Mouse (Mus musculus) midbrain, embryonic 11.5 days (tissue): ENCODE measurements around the gene Cxcl16. TPM values are rescaled to one million over a fixed set of nuclear protein-coding genes. Genes with fewer than 3 reads are reported as not detected.

Experiments
- ATAC-seq: fragments of 200-750 bp; cut with Nextera tagmentation; 2 replicates; pipeline ENCODE4 v1.8.0; 2017; ENCODE audit warnings: moderate TSS enrichment, moderate library complexity; ENCODE audit not compliant: low FRiP score
- DNase-seq: peaks from one replicate; pipeline ENCODE4 v3.0.0; 2015; ENCODE audit warnings: low spot score; ENCODE audit errors: missing footprints
- H3K27ac ChIP-seq: fragments of 300-500 bp; sonication (generic); 2 replicates; pipeline ENCODE4 v1.5.1; 2014; ENCODE audit warnings: low read depth, low read length
- H3K27me3 ChIP-seq: fragments of 300-500 bp; sonication (generic); 2 replicates; pipeline ENCODE4 v1.6.1; 2014; ENCODE audit warnings: mild to moderate bottlenecking, low read length, moderate library complexity, mixed read lengths; ENCODE audit not compliant: control insufficient read depth, insufficient read depth
- H3K36me3 ChIP-seq: fragments of 300-500 bp; sonication (generic); 2 replicates; pipeline ENCODE4 v1.6.1; 2014; ENCODE audit warnings: mild to moderate bottlenecking, low read length, moderate library complexity, mixed read lengths; ENCODE audit not compliant: control insufficient read depth, insufficient read depth
- H3K4me1 ChIP-seq: fragments of 300-500 bp; sonication (generic); 2 replicates; pipeline ENCODE4 v1.6.1; 2014; ENCODE audit warnings: low read length; ENCODE audit not compliant: control insufficient read depth, insufficient read depth
- H3K4me2 ChIP-seq: fragments of 300-500 bp; sonication (generic); 2 replicates; pipeline ENCODE4 v1.6.1; 2014; ENCODE audit warnings: mild to moderate bottlenecking, moderate library complexity
- H3K4me3 ChIP-seq: fragments of 300-500 bp; sonication (generic); 2 replicates; pipeline ENCODE4 v1.5.1; 2014; ENCODE audit warnings: low read depth, low read length
- H3K9ac ChIP-seq: fragments of 300-500 bp; sonication (generic); 2 replicates; pipeline ENCODE4 v1.6.1; 2014; ENCODE audit warnings: low read length
- H3K9me3 ChIP-seq: fragments of 300-500 bp; sonication (generic); 2 replicates; pipeline ENCODE4 v1.6.1; 2016; ENCODE audit warnings: low read length; ENCODE audit not compliant: control insufficient read depth
- WGBS: fragments of 180-500 bp; shearing (Covaris S2); extraction: QIAGEN DNeasy Blood & Tissue Kit; methylation state at CpG from one replicate; pipeline ENCODE4 v1.1.7; 2014; 5-methylcytosine and 5-hydroxymethylcytosine counted together
- polyA plus RNA-seq: library from polyadenylated mRNA; unstranded; fragments of >200 nt; fragmentation: Nextera tagmentation; extraction: Ambion mirVana; gene quantifications from 2 replicates; pipeline ENCODE4 v1.2.1, GENCODE M21; 2014

Gene Cxcl16
- 0.50 and 0.82 TPM in 2 replicates for polyA plus RNA-seq

DNA sequence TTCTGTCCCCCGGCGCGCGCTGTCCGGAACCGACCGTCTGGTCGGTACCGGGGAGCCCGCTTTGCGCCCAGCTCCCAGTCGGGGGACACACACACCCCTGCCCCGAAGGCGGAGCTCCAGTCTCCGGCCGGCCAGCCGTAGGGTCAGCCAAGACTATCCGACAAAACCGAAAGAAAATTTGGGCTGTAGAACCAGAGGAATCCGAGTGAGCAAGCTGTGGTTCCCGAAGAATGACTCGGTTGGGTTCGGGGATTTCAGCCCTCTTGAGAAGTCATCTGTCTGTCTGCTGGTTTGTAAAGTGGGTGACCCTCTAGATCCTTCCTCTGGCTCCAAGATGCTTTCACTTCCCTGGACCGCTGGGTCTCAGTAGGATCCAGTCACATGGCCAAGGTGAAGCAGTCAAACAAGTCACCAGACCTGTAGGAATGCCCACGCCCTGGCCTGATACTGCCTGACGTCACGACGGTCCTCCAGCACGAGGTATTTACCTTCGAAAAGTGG is at the start of gene Cxcl16:
TSS of gene Cxcl16 (minus strand) at position 384 of the 501 bp plus-strand sequence.
- H3K4me3 ChIP-seq: peak within 1 kb of the TSS; percentile 39
- H3K9ac ChIP-seq: peak within 1 kb of the TSS; percentile 62
- H3K9me3 ChIP-seq: no peaks in the 10 kb centered on the region
- H3K4me1 ChIP-seq: peaks cover 7% of the 10 kb centered on the region
- H3K27ac ChIP-seq: no peak within 1 kb of the TSS
- WGBS: 5% methylated on average over 30 of the region's 30 CpGs
- H3K27me3 ChIP-seq: peaks cover 28% of the 10 kb centered on the region
- peak within 1 kb of the TSS; percentile 81 for H3K4me2 ChIP-seq
- ATAC-seq (no peak), DNase-seq (peak; percentile 91)
- H3K36me3 ChIP-seq: no peaks in the 10 kb centered on the region

DNA sequence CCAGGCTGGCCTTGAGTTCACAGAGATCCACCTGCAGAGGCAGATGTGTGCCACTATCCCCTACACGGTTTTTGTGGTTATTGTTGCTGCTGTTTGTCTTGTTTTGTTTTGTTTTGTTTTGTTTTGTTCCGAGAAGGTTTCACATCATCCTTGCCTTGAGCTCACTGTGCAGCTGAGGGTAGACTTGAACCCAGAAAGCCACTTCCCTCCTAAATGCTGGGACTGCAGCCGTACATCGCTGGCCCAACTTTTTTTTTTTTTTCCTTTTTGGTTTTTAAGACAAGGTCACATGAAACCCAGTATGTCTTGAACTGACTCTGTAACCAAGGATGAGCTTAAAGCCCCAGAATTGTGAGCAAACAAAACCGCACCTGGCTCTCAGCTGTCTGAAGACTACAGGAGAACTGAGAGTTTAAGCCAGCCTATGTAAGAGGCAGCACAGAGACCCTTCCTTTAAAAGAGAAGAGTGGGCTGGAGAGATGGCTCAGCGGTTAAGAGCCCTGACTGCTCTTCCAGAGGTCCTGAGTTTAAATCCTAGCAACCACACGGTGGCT is 47.3 kb upstream of the Cxcl16 start:
- Histone ChIP-seq H3K27ac (no peak overlapping the region), H3K36me3 (no peaks in the 10 kb centered on the region), H3K9ac (no peak overlapping the region), H3K4me2 (no peak overlapping the region), H3K4me1 (peaks cover 3% of the 10 kb centered on the region; the same call in 1 of the 2 replicates), H3K27me3 (no peaks in the 10 kb centered on the region), H3K9me3 (no peaks in the 10 kb centered on the region), H3K4me3 (no peak overlapping the region)
- ATAC-seq (no peak), DNase-seq (no peak)
- 69% methylated on average over 7 of the region's 7 CpGs for WGBS

DNA sequence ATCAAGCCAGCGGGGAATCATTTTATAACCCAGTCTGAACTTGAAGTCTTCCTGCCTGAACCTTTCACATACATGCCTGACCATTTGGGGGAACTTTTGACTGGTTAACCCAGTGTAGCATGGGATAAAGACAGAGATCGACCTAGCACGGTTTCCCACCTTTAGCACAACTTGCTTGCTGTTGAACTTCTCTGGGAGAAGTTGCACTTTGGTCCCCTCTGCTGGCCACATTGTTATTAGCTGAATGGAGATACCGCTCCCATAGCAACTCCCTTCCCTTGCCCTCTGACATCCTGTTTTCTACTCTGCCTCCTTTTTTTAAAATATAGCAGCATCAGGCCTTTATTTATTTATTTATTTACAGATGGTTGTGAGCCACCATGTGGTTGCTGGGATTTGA is 46.6 kb upstream of the Cxcl16 start:
- H3K27me3 ChIP-seq: no peaks in the 10 kb centered on the region
- peaks cover 3% of the 10 kb centered on the region; the same call in 1 of the 2 replicates for H3K4me1 ChIP-seq
- H3K27ac ChIP-seq: no peak overlapping the region
- DNase-seq (peak; percentile 86), ATAC-seq (no peak)
- 31% methylated on average over 4 of the region's 4 CpGs for WGBS
- H3K9me3 ChIP-seq: no peaks in the 10 kb centered on the region
- H3K36me3 ChIP-seq: no peaks in the 10 kb centered on the region
- no peak overlapping the region for H3K9ac ChIP-seq
- H3K4me3 ChIP-seq: no peak overlapping the region
- no peak overlapping the region for H3K4me2 ChIP-seq

DNA sequence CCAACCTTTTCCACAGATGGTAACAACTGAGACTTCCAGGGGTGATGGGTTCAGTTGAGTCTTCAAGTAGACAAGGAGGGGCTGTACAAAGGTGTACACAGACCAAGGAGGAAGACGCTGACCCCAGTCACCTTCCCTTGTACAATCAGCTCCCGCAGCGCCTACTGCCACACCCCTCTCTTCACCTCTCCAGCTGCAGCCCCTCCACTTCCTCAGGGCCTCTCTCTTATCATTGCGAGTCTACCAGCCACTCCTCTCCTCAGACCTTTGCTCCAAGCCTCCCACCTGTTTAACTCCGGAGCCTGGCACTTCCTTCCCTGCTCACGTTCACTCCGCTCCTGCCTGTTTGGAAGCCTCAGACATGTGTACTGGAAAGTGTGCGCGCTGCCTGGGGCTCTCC is 45.2 kb upstream of the Cxcl16 start, which contains the start of gene Tm4sf5:
TSS of gene Tm4sf5 (plus strand) at position 275 of the 400 bp plus-strand sequence.
- 79% methylated on average over 9 of the region's 9 CpGs for WGBS
- no peak for ATAC-seq
- H3K4me1 ChIP-seq: peaks cover 3% of the 10 kb centered on the region; the same call in 1 of the 2 replicates
- no peak for DNase-seq
- H3K9me3 ChIP-seq: no peaks in the 10 kb centered on the region
- no peaks in the 10 kb centered on the region for H3K36me3 ChIP-seq
- no peak within 1 kb of the TSS for H3K4me2 ChIP-seq
- no peaks in the 10 kb centered on the region for H3K27me3 ChIP-seq
- no peak within 1 kb of the TSS for H3K27ac ChIP-seq
- no peak within 1 kb of the TSS for H3K9ac ChIP-seq
- no peak within 1 kb of the TSS for H3K4me3 ChIP-seq

DNA sequence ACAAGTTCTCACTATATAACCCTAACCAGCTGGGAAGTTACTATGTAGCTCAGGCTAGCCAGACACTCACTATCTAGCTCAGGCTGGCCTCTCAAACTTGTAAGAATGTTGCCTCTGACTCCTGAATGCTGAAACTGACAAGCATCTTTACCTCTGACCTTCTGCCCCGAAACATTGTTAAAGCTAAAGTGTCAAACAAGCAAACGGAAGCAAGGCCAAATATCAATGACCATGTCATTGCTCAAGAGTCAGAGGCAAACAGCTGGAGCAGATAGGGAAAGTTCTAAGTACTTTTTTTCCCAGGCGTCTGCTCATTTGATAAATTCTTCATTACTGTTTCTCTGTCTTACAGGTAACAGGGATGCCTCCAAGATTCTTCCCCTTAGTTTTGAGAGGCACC is 42.2 kb upstream of the Cxcl16 start:
- no peaks in the 10 kb centered on the region for H3K9me3 ChIP-seq
- 85% methylated on average over 3 of the region's 3 CpGs for WGBS
- DNase-seq (no peak), ATAC-seq (no peak)
- no peak overlapping the region for H3K4me2 ChIP-seq
- no peak overlapping the region for H3K27ac ChIP-seq
- H3K4me3 ChIP-seq: no peak overlapping the region
- no peaks in the 10 kb centered on the region for H3K27me3 ChIP-seq
- no peak overlapping the region for H3K9ac ChIP-seq
- no peaks in the 10 kb centered on the region for H3K36me3 ChIP-seq
- H3K4me1 ChIP-seq: no peaks in the 10 kb centered on the region

DNA sequence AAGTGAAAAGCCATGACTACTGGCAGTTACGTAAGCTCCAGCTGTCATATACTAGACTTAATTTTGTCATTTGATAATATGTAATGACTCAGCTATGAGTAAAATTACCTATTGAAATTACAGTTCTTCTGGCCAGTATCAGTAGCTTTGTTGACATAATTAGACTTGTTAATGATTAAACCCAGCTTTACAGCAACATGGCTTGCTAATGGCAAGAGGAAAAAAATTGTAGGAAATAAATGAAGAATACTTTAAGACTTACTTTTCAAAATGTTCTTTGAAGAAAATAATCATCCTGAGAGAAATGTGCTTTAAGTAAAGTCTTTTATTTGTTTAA is 40.7 kb upstream of the Cxcl16 start:
- 98% methylated on average over 1 of the region's 1 CpGs for WGBS
- ATAC-seq: no peak
- H3K4me1 ChIP-seq: no peaks in the 10 kb centered on the region

DNA sequence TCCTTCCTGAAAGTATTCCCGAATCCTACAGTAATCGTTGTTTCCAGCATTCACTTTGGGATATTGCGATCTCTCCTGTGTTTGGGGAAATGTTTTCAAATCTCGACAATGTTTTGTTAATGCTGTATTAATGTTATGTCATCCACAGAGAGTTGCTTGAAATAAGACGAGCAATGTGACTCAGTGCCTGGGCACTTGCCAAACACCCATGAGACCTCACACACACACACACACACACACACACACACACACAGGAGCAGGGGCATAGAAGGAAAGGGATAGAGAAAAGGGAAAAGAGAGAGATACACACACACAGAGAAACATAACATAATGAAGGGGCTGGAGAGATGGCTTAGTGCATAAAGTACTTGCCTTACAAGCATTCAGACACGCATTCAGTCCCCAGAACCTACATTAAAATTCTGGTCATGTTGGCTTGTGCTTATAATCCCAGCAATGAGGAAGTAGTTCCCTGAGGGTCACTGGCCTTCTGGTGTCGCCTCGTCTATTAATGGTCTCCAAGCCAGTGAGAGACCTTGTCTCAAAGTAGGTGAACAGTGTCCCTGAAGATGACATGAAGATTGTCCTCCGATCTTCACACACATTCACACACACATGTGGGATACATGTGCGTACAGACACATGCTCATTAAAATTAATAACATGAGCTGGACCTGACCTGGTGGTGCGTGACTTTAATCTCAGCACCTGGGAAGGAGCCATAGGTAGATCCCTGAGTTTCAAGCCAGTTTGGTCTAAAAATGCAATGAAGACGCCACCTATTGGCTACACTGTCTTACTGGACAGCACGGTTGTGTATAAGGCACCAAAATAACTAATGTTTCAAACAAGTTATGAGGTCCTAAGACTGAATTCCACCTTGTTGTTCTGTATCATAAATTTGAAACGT is 40.0 kb upstream of the Cxcl16 start:
- 75% methylated on average over 14 of the region's 14 CpGs for WGBS

More for the DNA sequence above, 40.7 kb upstream of the Cxcl16 start:
- DNase-seq: no peak
- no peak overlapping the region for H3K4me3 ChIP-seq
- H3K36me3 ChIP-seq: no peaks in the 10 kb centered on the region
- no peak overlapping the region for H3K9ac ChIP-seq
- no peaks in the 10 kb centered on the region for H3K27me3 ChIP-seq
- no peaks in the 10 kb centered on the region for H3K9me3 ChIP-seq
- H3K4me2 ChIP-seq: no peak overlapping the region
- no peak overlapping the region for H3K27ac ChIP-seq

DNA sequence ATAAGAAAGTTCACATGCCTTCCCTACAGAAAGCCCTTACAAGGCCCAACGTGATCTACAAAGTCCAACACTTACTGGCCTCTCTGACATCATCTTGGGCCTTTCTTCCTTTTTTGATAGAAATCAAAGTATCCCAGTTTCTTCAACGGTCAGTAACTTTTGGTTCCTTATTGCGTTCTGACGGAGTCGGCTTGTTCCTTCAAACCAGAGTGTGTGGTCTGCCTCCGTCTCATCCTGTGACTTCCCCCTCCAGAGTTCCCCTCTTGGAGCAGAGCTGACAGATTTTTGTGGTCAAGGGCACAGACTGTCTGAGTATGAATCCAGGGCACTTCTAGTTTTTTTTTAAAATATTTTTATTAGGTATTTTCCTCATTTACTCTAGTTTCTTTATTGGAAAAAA is 29.9 kb upstream of the Cxcl16 start:
- ATAC-seq: no peak
- 88% methylated on average over 6 of the region's 6 CpGs for WGBS
- H3K27me3 ChIP-seq: no peaks in the 10 kb centered on the region

More for the DNA sequence above, 40.0 kb upstream of the Cxcl16 start:
- ATAC-seq (no peak), DNase-seq (no peak)
- Histone ChIP-seq H3K4me1 (no peaks in the 10 kb centered on the region), H3K4me3 (no peak overlapping the region), H3K27me3 (no peaks in the 10 kb centered on the region), H3K9ac (no peak overlapping the region), H3K9me3 (no peaks in the 10 kb centered on the region), H3K27ac (no peak overlapping the region), H3K36me3 (no peaks in the 10 kb centered on the region), H3K4me2 (no peak overlapping the region)

DNA sequence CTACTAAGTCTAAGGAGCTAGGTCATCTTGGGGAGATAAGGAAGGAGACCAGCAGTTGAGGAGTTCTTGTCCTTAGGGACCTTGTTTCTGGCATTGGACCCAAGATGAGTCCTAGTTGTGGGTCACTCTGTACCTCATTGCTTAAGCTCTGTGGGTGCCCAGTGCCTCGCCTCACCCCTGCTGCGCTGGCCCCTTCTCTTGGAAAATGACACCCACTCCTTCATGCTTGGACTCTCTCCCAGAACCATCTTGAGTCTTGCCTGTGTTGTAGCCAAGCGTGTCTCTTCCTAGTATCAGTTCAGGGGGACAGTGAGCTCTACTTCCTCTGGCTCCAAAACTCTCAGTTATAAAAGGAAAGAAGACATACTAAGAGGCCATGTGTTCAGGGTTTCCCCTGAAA is 29.4 kb upstream of the Cxcl16 start:
- no peaks in the 10 kb centered on the region for H3K4me1 ChIP-seq
- H3K27me3 ChIP-seq: no peaks in the 10 kb centered on the region
- no peaks in the 10 kb centered on the region for H3K36me3 ChIP-seq
- DNase-seq (no peak), ATAC-seq (no peak)
- H3K4me3 ChIP-seq: no peak overlapping the region
- H3K9ac ChIP-seq: no peak overlapping the region
- WGBS: 87% methylated on average over 3 of the region's 3 CpGs
- no peak overlapping the region for H3K4me2 ChIP-seq
- H3K9me3 ChIP-seq: no peaks in the 10 kb centered on the region
- H3K27ac ChIP-seq: no peak overlapping the region

More for the DNA sequence above, 29.9 kb upstream of the Cxcl16 start:
- H3K36me3 ChIP-seq: no peaks in the 10 kb centered on the region
- no peaks in the 10 kb centered on the region for H3K4me1 ChIP-seq
- H3K9ac ChIP-seq: no peak overlapping the region
- no peak overlapping the region for H3K4me2 ChIP-seq
- H3K9me3 ChIP-seq: no peaks in the 10 kb centered on the region
- H3K4me3 ChIP-seq: no peak overlapping the region
- no peak overlapping the region for H3K27ac ChIP-seq
- DNase-seq: no peak
